Mouse (Mus musculus): ENCODE data around the gene Ank2.

DNA sequence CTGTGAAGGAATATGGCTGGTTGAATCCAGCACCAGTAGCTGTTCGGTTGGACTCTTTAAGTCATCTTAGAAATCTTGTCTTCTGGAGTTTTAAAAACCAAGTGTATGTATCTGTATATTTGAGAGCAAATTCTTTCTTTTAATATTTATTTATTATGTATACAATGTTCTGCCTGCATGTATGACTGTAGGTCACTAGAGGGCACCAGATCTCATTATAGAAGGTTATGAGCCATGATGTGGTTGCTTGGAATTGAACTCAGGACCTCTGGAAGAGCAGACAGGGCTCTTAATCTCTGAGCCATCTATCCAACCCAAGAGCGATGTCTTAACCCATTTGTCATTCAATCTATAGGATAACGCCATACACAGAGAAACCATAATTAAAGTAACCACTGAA is 312.9 kb downstream of the Ank2 start:
- TF ChIP-seq CTCF (IDR thresholded peaks at IDR 0.05; ENCODE audit: control insufficient read depth, insufficient read depth, insufficient replicate concordance, low read depth, low read length) (no peak), POLR2A (IDR thresholded peaks at IDR 0.05; ENCODE audit: control insufficient read depth, low read depth, low read length) (no peak)
